Mouse (Mus musculus): ENCODE data around the gene 1110008P14Rik.

1110008P14Rik gene

GRCm38 (mm10) chr2:32342539-32343350 lies 39.0 kb downstream of the 1110008P14Rik start:
- DNase-seq (ENCODE audit: low read depth): no peak

GRCm38 (mm10) chr2:32342039-32342438 lies 39.7 kb downstream of the 1110008P14Rik start:
- DNase-seq (ENCODE audit: low read depth): no peak

GRCm38 (mm10) chr2:32341634-32341939 lies 40.2 kb downstream of the 1110008P14Rik start:
- no peak for DNase-seq (ENCODE audit: low read depth)

GRCm38 (mm10) chr2:32340836-32341633 lies 40.7 kb downstream of the 1110008P14Rik start:
- DNase-seq (ENCODE audit: low read depth): no peak

- no peak for DNase-seq (ENCODE audit: low read depth)
These were observed 41.7 kb downstream of the 1110008P14Rik start for GRCm38 (mm10) chr2:32339912-32340642.

DNA sequence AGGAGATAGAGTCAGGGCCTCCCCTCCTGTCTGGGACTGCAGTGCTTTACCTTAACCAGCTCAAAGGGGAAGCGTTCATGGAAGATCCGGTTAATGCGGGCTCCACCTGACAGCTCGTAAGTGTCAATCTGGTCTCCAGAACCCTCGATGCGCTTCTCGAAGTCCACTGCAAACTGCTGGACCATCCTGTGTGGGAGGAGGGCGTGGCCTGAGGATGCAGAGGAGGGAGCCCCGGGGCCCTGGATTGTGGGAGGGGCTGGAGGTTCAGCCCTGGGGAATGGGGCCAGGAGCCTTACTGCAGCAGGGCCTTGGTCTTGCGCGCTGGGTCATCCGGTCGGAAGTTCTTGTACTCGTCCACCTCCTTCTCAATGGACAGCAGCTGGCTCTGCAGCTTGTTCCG lies 45.9 kb downstream of the 1110008P14Rik start:
- no peak for DNase-seq (ENCODE audit: low read depth)

DNA sequence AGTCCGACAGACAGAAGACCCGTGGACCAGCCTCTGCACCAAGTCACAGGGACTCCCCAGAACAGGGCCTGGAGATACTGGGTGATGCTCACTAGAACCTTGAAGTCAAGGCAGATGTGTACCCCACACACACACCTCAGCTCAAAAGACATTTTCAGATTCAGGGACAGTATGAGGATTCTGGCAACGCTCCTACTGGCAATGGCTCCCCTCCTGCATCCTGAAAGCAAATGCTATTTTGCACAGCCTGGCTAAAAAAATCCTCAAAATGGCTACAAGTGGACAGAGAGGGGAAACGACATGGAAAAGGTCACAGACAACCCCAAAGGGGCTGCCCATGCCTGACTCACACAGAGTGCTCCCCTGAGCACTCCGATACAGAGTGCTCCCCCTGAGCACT lies 49.6 kb downstream of the 1110008P14Rik start:
- DNase-seq (ENCODE audit: low read depth): no peak

DNA sequence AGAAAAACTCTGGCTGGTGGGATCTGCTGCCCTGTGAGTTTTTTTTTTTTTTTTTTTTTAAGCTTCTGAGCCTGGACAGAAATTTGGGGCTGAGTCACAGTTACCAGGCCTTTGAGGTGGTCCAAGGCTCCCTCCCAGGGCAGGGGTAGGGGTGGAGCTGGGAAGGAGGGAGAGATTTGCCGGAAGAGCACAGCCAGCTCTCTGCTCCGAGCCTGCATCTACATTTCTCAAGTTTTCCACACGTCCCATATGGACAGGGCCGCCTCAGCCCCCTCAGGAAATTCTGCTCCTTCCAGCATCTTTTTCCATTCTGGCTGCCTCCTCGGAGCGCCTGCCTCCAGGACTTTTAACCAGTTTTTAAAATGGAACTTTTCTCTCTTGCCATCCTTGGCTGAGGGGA lies 52.2 kb downstream of the 1110008P14Rik start:
- DNase-seq (ENCODE audit: low read depth): no peak

- DNase-seq (ENCODE audit: low read depth): no peak
These were observed 52.8 kb downstream of the 1110008P14Rik start for GRCm38 (mm10) chr2:32328911-32329460.

GRCm38 (mm10) chr2:32327200-32327599 lies 54.5 kb downstream of the 1110008P14Rik start:
- no peak for DNase-seq (ENCODE audit: low read depth)

All from induced T-regulatory cell, adult 2 months (primary cell).